8 mouse cellular contexts compared by ENCODE assay signal in the genomic region with DNA sequence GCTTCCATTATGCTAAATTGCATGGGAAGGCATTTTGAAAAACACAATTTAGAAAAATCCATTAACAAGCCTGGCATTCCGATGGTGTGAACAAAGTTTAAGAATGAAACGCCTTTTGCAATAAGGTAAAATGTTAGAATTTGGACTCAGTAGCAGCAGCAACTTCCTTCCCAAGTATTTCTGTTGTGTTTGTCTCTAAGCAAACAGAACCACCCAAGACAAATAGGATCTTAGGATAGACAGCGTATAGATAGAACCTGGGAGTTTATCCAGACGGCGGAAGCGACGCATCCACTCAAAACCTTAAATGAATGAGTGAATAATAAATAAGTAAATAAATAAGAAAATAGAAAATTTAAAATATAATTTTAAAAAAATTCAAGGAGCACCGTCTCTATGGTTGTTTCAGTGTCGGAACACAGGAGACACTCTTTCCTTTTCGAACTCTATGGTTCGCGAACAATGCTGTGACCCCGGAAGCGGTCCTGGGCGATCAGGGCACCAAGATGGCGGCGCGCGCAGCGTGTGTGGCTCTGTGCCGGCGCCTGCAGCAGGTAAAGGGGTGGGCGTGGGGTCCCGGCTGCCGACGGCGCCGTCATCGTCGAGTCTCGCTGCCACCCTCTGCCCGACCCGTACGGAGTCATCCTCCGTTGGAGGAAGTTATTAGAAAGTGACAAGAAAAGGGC. TPM values are rescaled to one million over a fixed set of nuclear protein-coding genes. Genes with fewer than 3 reads are reported as not detected.
DNase-seq lines count a peak whose midpoint lies in the region; ATAC-seq lines count a peak whose summit lies in the region.

A gene (plus strand): TSS at position 487 of the 686 bp plus-strand sequence.

- peaks cover 15% of the 10 kb centered on the region for H3K36me3 ChIP-seq in heart, embryonic 10.5 days
- peaks cover 15% of the 10 kb centered on the region for H3K36me3 ChIP-seq in kidney, embryonic 15.5 days

- DNase-seq in B cell, adult 2 months = peak; percentile 86 to 87
- DNase-seq in brain, adult 2 months (ENCODE audit: low read depth, low spot score) = peak; percentile 97
- DNase-seq in heart, embryonic 10.5 days (ENCODE audit: low spot score) = peak; percentile 93
- peak; percentile 86 for DNase-seq in liver
- peak; percentile 83 to 91 for DNase-seq in spleen, postnatal 4 days (ENCODE audit: low spot score in 2 of 2)

- H3K4me3 ChIP-seq in heart, embryonic 10.5 days = peak within 1 kb of the TSS; percentile 91
- peak within 1 kb of the TSS; percentile 66 for H3K4me3 ChIP-seq in kidney, embryonic 15.5 days (replicated peaks)

- H3K27ac ChIP-seq in heart, embryonic 10.5 days = peak within 1 kb of the TSS; percentile 89
- H3K27ac ChIP-seq in kidney, embryonic 15.5 days = peak within 1 kb of the TSS; percentile 38

- no peaks in the 10 kb centered on the region for H3K9me3 ChIP-seq in heart, embryonic 10.5 days
- H3K9me3 ChIP-seq in kidney, embryonic 15.5 days (replicated peaks) = no peaks in the 10 kb centered on the region

- H3K4me1 ChIP-seq in heart, embryonic 10.5 days = peaks cover 12% of the 10 kb centered on the region
- peaks cover 27% of the 10 kb centered on the region for H3K4me1 ChIP-seq in kidney, embryonic 15.5 days

- peak; percentile 83 for ATAC-seq in erythroblast, adult 5-6 weeks (replicated peaks; ENCODE audit: low FRiP score, poor library complexity, severe bottlenecking)
- ATAC-seq in kidney, embryonic 15.5 days (replicated peaks; ENCODE audit: low FRiP score) = peak; percentile 88
- peak; percentile 94 for ATAC-seq in monocyte, adult 5-6 weeks (replicated peaks; ENCODE audit: insufficient number of reproducible peaks, low FRiP score, low TSS enrichment, poor library complexity, severe bottlenecking)

- WGBS in heart, embryonic 10.5 days = 4% methylated on average over 35 of the region's 35 CpGs
- 4% methylated on average over 35 of the region's 35 CpGs for WGBS in kidney, embryonic 15.5 days

- H3K27me3 ChIP-seq in heart, embryonic 10.5 days (ENCODE audit: insufficient read depth, poor library complexity, severe bottlenecking) = peaks cover 32% of the 10 kb centered on the region
- H3K27me3 ChIP-seq in kidney, embryonic 15.5 days = no peaks in the 10 kb centered on the region; the same call in 1 of the 2 replicates

- H3K9ac ChIP-seq in kidney, embryonic 15.5 days = peak within 1 kb of the TSS; percentile 67

- H3K4me2 ChIP-seq in kidney, embryonic 15.5 days = peak within 1 kb of the TSS; percentile 79

RNA-seq across cellular contexts. Expression of the gene that starts here (rescaled TPM):
- 0.96 and 10.0 TPM in 2 replicates for total RNA-seq in erythroblast, adult 5-6 weeks (2015; ENCODE audit: low replicate concordance)
- 2.2 and 10.7 TPM in 2 replicates for total RNA-seq in erythroblast, adult 5-6 weeks (2017; ENCODE audit: low replicate concordance)
- 86.8 and 99.0 TPM in 2 replicates for polyA plus RNA-seq in heart, embryonic 10.5 days (2016; fragmentation: Nextera tagmentation; extraction: Ambion mirVana)
- 80.3 and 83.1 TPM in 2 replicates for polyA plus RNA-seq in kidney, embryonic 15.5 days (2015; fragmentation: Nextera tagmentation; extraction: Ambion mirVana)
- total RNA-seq in monocyte, adult 5-6 weeks (2017) = 32.6 to 39.2 TPM (median 36.2 TPM) in 3 replicates

Comparison
In these comparisons a context has a peak if more than half of its experiments do, and no peak if none do; other contexts are left out.
1. Peak in every context shown above with its lines: DNase-seq, ATAC-seq, H3K4me3 ChIP-seq and H3K27ac ChIP-seq.